Mouse (Mus musculus): ENCODE data around the gene Mtus2. TPM values are rescaled to one million over a fixed set of nuclear protein-coding genes. Genes with fewer than 3 reads are reported as not detected.
A peak's percentile ranks its signal among the peaks of the same experiment; 100 is the strongest.

The Mtus2 gene
- polyA plus RNA-seq, 1 experiment from 2014 or later, result 5.5 TPM

DNA sequence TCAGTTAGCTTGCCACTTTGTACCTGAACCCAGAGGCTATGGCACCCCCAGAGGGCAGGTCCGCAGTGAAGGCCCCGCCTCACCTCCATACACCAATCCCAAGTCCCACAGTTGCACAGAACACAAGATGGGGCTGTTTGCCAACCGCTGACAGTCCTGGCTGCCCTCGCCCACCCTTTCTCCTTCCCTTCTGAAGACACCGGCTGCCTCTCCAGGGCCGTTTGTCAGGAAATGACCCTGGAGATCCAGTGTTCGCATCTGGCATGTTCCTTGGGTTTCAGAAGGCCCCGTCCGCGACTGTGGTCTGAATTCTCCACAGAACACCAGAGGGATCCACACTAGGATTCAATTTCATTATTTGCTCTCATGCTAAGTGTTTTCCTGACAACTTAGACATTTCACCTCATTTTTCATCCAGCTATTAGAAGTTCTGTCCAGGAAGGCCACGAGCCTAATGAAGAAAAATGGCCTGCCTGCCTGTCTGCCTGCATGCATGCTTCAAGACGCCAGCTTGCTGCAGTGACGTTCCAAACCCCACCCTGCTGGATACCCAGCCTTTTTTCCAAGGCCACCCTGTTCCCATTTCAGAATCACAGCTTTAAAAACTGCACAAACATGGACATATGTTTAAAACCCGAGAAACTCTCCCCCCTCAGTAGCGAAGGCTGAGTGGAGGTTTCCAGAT lies 392.3 kb downstream of the Mtus2 start:
- DNase-seq (ENCODE audit: low spot score) (peak; percentile 39), ATAC-seq (peak; percentile 41)
- Histone ChIP-seq H3K4me1 (ENCODE audit: insufficient read depth, low read depth, low read length) (no peaks in the 10 kb centered on the region), H3K9ac (replicated peaks; ENCODE audit: low read depth) (no peak overlapping the region), H3K9me3 (ENCODE audit: low read length) (no peaks in the 10 kb centered on the region), H3K4me2 (replicated peaks; ENCODE audit: low read depth, low read length) (no peak overlapping the region), H3K4me3 (ENCODE audit: low read depth, low read length) (no peak overlapping the region), H3K27ac (ENCODE audit: low read length) (no peak overlapping the region), H3K36me3 (ENCODE audit: insufficient read depth, low read length) (no peaks in the 10 kb centered on the region), H3K27me3 (replicated peaks; ENCODE audit: insufficient read depth, low read length) (no peaks in the 10 kb centered on the region)
- WGBS, result 42% methylated on average over 15 of the region's 15 CpGs
- TF ChIP-seq CTCF (IDR thresholded peaks at IDR 0.05) (peak; percentile 40), EP300 (IDR thresholded peaks at IDR 0.05) (no peak)

DNA sequence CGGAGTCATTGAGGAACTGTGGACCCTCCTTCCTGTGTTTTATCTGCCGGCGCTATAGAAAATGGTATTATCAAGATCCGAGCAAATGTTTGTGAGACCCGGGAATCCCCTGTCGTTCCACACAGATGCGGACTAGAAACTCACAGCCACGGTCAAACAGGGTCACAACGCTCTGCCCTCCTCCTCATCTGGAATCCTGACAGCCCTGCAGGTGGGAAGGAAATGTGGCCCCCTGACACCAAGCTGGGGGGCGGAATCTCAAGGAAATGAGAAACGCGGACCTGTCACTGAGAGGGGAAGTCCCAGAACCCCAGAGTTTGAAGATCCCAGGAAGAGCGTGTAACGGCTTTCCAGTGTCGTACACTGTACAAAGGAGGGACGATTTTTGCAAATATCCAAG lies 396.3 kb downstream of the Mtus2 start:
- TF ChIP-seq EP300 (IDR thresholded peaks at IDR 0.05) (no peak), CTCF (IDR thresholded peaks at IDR 0.05) (no peak)
- no peak overlapping the region for H3K27ac ChIP-seq (ENCODE audit: low read length)

DNA sequence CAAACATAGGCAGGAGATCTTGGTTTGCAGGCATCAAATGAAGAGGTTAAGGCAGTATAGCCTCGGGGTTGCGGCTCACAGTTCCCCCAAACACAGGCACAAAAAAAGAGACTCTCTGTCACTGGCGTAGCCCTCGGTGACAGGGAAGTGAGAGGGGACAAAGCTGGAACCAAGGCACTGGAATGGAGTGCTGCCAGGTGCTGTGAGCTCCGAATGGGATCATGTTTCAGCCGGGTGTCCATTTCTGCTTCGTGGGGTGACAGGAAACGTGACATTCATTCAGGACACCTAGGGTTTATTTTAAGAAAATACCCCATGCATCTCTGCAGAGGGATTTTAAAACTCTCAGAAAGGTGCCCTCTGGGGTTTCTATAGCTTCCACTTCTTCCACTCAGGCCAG lies 397.4 kb downstream of the Mtus2 start:
- no peak overlapping the region for H3K27ac ChIP-seq (ENCODE audit: low read length)
- no peak overlapping the region for H3K4me3 ChIP-seq (ENCODE audit: low read depth, low read length)
- H3K4me2 ChIP-seq (replicated peaks; ENCODE audit: low read depth, low read length), result no peak overlapping the region
- H3K9ac ChIP-seq (replicated peaks; ENCODE audit: low read depth), result no peak overlapping the region
- no peaks in the 10 kb centered on the region for H3K4me1 ChIP-seq (ENCODE audit: insufficient read depth, low read depth, low read length)
- no peaks in the 10 kb centered on the region for H3K9me3 ChIP-seq (ENCODE audit: low read length)
- WGBS, result 29% methylated on average over 8 of the region's 8 CpGs
- H3K36me3 ChIP-seq (ENCODE audit: insufficient read depth, low read length), result no peaks in the 10 kb centered on the region
- ATAC-seq (no peak), DNase-seq (ENCODE audit: low spot score) (no peak)
- no peaks in the 10 kb centered on the region for H3K27me3 ChIP-seq (replicated peaks; ENCODE audit: insufficient read depth, low read length)
- no peak for TF ChIP-seq EP300 (IDR thresholded peaks at IDR 0.05)
- no peak for TF ChIP-seq CTCF (IDR thresholded peaks at IDR 0.05)

More for the DNA sequence above, 396.3 kb downstream of the Mtus2 start:
- 56% methylated on average over 16 of the region's 16 CpGs for WGBS
- Histone ChIP-seq H3K4me2 (replicated peaks; ENCODE audit: low read depth, low read length) (no peak overlapping the region), H3K36me3 (ENCODE audit: insufficient read depth, low read length) (no peaks in the 10 kb centered on the region), H3K9me3 (ENCODE audit: low read length) (no peaks in the 10 kb centered on the region), H3K27me3 (replicated peaks; ENCODE audit: insufficient read depth, low read length) (no peaks in the 10 kb centered on the region), H3K9ac (replicated peaks; ENCODE audit: low read depth) (no peak overlapping the region), H3K4me3 (ENCODE audit: low read depth, low read length) (no peak overlapping the region), H3K4me1 (ENCODE audit: insufficient read depth, low read depth, low read length) (no peaks in the 10 kb centered on the region)
- ATAC-seq, result no peak
- DNase-seq (ENCODE audit: low spot score), result no peak

DNA sequence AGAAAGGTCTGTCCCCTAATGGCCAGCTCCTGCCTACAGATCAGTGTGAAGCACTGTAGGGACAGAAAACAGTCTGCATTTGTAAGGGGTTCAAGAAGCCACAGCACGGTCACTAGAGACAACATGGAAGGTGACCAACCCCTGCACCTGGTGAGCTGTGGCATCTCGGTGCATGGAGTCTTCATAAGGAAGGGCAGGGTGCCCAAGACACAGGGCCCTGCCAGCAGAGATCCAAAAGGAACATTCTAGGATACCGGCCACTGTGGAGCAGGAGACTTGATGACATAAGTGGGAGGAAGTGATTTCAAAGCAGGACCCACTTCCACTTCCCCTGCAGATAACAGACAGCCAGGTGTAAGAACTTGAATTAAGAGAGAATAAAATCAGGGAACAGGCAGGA lies 398.7 kb downstream of the Mtus2 start:
- 73% methylated on average over 3 of the region's 3 CpGs for WGBS
- Histone ChIP-seq H3K4me1 (ENCODE audit: insufficient read depth, low read depth, low read length) (peaks cover 2% of the 10 kb centered on the region), H3K36me3 (ENCODE audit: insufficient read depth, low read length) (no peaks in the 10 kb centered on the region), H3K27ac (ENCODE audit: low read length) (no peak overlapping the region), H3K27me3 (replicated peaks; ENCODE audit: insufficient read depth, low read length) (no peaks in the 10 kb centered on the region), H3K4me3 (ENCODE audit: low read depth, low read length) (no peak overlapping the region), H3K9ac (replicated peaks; ENCODE audit: low read depth) (no peak overlapping the region), H3K4me2 (replicated peaks; ENCODE audit: low read depth, low read length) (no peak overlapping the region), H3K9me3 (ENCODE audit: low read length) (no peaks in the 10 kb centered on the region)
- no peak for TF ChIP-seq CTCF (IDR thresholded peaks at IDR 0.05)
- TF ChIP-seq EP300 (IDR thresholded peaks at IDR 0.05), result no peak
- DNase-seq (ENCODE audit: low spot score) (no peak), ATAC-seq (no peak)

DNA sequence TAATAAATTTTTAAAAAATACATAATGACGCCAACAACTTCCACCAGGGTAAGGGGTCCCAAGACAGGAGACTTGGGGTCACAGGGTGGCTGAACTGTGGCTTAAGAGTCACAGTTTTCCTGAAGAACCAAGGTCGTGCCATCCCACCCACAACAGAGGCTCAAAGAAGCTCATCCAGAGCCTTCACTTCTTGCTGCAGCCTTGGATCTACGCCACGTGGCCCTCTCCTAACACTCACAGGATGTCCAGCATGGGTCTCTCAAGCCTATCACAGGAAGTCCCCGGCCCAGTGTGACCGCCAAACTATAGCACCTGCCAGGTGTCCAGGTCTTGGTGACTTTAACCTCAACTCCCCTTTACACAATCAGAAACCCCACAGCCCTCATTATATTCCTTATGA lies 400.0 kb downstream of the Mtus2 start:
- Histone ChIP-seq H3K27me3 (replicated peaks; ENCODE audit: insufficient read depth, low read length) (no peaks in the 10 kb centered on the region), H3K4me1 (ENCODE audit: insufficient read depth, low read depth, low read length) (peaks cover 12% of the 10 kb centered on the region), H3K4me2 (replicated peaks; ENCODE audit: low read depth, low read length) (no peak overlapping the region), H3K27ac (ENCODE audit: low read length) (no peak overlapping the region), H3K9me3 (ENCODE audit: low read length) (no peaks in the 10 kb centered on the region), H3K9ac (replicated peaks; ENCODE audit: low read depth) (no peak overlapping the region), H3K36me3 (ENCODE audit: insufficient read depth, low read length) (no peaks in the 10 kb centered on the region), H3K4me3 (ENCODE audit: low read depth, low read length) (no peak overlapping the region)
- WGBS, result 90% methylated on average over 6 of the region's 6 CpGs
- ATAC-seq (no peak), DNase-seq (ENCODE audit: low spot score) (no peak)
- no peak for TF ChIP-seq EP300 (IDR thresholded peaks at IDR 0.05)
- no peak for TF ChIP-seq CTCF (IDR thresholded peaks at IDR 0.05)

DNA sequence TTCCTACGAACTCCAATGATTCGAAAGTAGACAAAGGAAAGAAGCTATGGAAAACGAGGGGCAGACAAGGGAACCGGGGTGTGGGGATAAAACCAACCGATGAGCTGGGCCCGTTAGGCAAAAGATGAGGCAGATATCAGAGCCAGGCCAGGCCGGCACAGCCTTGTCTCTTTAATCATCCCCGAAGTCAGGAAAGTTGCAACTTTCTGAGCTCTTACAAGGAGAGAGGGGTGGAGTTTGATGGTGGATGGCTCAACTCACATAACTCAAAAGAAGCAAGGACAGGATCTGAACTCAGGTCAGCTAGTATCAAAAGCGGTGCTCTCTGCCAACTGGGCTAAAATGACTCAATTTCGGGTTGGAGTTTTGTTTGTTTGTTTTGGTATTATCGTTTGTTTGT lies 402.0 kb downstream of the Mtus2 start:
- Histone ChIP-seq H3K9ac (replicated peaks; ENCODE audit: low read depth) (no peak overlapping the region), H3K4me3 (ENCODE audit: low read depth, low read length) (no peak overlapping the region), H3K9me3 (ENCODE audit: low read length) (no peaks in the 10 kb centered on the region), H3K27ac (ENCODE audit: low read length) (no peak overlapping the region), H3K4me1 (ENCODE audit: insufficient read depth, low read depth, low read length) (peaks cover 14% of the 10 kb centered on the region), H3K27me3 (replicated peaks; ENCODE audit: insufficient read depth, low read length) (no peaks in the 10 kb centered on the region), H3K36me3 (ENCODE audit: insufficient read depth, low read length) (no peaks in the 10 kb centered on the region), H3K4me2 (replicated peaks; ENCODE audit: low read depth, low read length) (no peak overlapping the region)
- DNase-seq (ENCODE audit: low spot score) (no peak), ATAC-seq (no peak)
- 90% methylated on average over 11 of the region's 11 CpGs for WGBS
- TF ChIP-seq CTCF (IDR thresholded peaks at IDR 0.05) (no peak), EP300 (IDR thresholded peaks at IDR 0.05) (no peak)
